Mouse (Mus musculus): Measurements from ENCODE around the gene Gm3233. TPM values are rescaled to one million over a fixed set of nuclear protein-coding genes. Genes with fewer than 3 reads are reported as not detected.
"Not testable (repeated sequence)": the region's sequence is repeated elsewhere in the genome, so short reads cannot be mapped to it uniquely, and the experiment has no call there.

Gene Gm3233
- polyA plus RNA-seq, 2 experiments, result not detected

DNA sequence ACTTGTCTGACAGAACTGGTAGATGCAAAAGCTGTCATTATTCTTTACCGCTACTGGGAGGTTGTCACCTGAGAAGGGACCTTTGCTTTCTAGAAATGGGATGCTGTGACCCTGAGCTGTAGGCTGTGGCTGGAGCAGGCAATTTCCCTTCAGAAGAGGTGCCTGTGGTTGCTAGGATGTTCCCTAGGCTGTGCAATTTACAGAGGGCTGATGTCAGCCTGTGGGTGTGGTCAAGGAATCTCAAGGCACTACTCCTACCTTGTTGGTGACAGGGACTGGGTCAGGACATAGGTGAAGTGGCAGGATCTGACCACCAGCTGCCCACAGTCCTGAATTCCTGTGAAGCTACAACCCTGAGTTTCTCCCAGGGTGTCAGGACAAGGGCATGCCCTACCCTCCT is 10.2 kb upstream of the Gm3233 start:
- ATAC-seq (ENCODE audit: insufficient read depth), result no peak
- WGBS (ENCODE audit: insufficient replicate concordance), result 52% methylated on average over 1 of the region's 1 CpGs
- H3K27me3 ChIP-seq (ENCODE audit: control insufficient read depth, insufficient read depth, low read length), result no peaks in the 10 kb centered on the region
- H3K4me3 ChIP-seq (ENCODE audit: insufficient read depth in 1 of 2, low read depth in 2 of 2, low read length in 2 of 2), result no peak overlapping the region
- TF ChIP-seq CTCF (IDR thresholded peaks at IDR 0.05; ENCODE audit: low read depth), result no peak
- no peak for TF ChIP-seq EP300 (IDR thresholded peaks at IDR 0.05; ENCODE audit: low read depth)
- no peak for DNase-seq (ENCODE audit: low read depth in 3 of 3, low spot score in 3 of 3)
- no peaks in the 10 kb centered on the region for H3K36me3 ChIP-seq (replicated peaks; ENCODE audit: control insufficient read depth, insufficient read depth, low read depth)
- no peak overlapping the region for H3K9ac ChIP-seq (replicated peaks)
- H3K4me1 ChIP-seq (replicated peaks; ENCODE audit: control insufficient read depth in 2 of 2, insufficient read depth in 2 of 2, low read length in 1 of 2), result no peaks in the 10 kb centered on the region
- H3K4me2 ChIP-seq (ENCODE audit: low read depth), result no peak overlapping the region
- H3K27ac ChIP-seq, result no peak overlapping the region
- H3K9me3 ChIP-seq (ENCODE audit: control insufficient read depth, low read length), result no peaks in the 10 kb centered on the region

DNA sequence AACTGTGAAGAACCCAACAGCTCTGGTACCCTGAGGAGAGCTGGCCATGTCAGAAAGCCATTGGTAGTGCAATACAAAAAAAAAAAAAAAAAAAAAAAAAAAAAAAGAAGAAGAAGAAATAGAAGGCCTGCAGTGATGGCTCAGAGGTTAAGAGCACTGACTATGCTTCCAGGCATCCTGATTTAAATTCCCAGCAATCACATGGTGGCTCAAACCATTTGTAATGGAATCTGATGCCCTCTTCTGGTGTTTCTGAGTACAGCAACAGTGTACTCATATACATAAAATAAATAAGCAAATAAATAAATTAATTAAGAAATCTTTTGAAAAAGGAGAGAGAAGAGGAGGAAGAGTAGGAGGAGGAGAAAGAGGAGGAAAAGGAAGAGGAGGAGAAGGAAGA is 6.0 kb downstream of the Gm3233 start:
- no peak for DNase-seq (ENCODE audit: low read depth in 3 of 3, low spot score in 3 of 3)
- H3K9ac ChIP-seq (replicated peaks), result no peak overlapping the region
- TF ChIP-seq EP300 (IDR thresholded peaks at IDR 0.05; ENCODE audit: low read depth) (no peak), CTCF (IDR thresholded peaks at IDR 0.05; ENCODE audit: low read depth) (no peak; the same call in 1 of the 2 replicates)
- H3K27me3 ChIP-seq (ENCODE audit: control insufficient read depth, insufficient read depth, low read length), result no peaks in the 10 kb centered on the region
- no peaks in the 10 kb centered on the region for H3K36me3 ChIP-seq (replicated peaks; ENCODE audit: control insufficient read depth, insufficient read depth, low read depth)
- ATAC-seq (ENCODE audit: insufficient read depth), result no peak
- H3K27ac ChIP-seq, result no peak overlapping the region
- H3K9me3 ChIP-seq (ENCODE audit: control insufficient read depth, low read length), result no peaks in the 10 kb centered on the region
- no peak overlapping the region for H3K4me3 ChIP-seq (ENCODE audit: insufficient read depth in 1 of 2, low read depth in 2 of 2, low read length in 2 of 2)
- H3K4me2 ChIP-seq (ENCODE audit: low read depth), result no peak overlapping the region
- H3K4me1 ChIP-seq (replicated peaks; ENCODE audit: control insufficient read depth in 2 of 2, insufficient read depth in 2 of 2, low read length in 1 of 2), result no peaks in the 10 kb centered on the region

DNA sequence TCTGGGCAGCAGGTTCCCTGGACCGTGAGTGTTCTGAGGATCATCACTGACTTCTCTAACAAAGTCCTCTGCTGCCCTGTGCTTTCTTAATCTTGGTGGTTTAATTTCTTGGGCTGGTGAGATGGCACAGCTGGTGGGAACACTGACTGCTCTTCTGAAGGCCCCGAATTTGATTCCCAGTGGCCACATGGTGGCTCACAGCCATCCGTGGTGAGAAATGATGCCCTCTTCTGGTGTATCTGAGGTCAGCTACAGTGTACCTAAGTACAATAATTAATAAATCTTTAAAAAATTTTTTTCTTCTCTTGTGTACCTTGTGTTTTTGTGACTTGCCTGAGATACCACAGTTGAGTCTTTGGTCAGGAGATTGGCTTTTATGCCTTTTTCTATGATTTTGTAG is 7.2 kb downstream of the Gm3233 start:
- H3K4me3 ChIP-seq (ENCODE audit: insufficient read depth in 1 of 2, low read depth in 2 of 2, low read length in 2 of 2); H3K4me2 ChIP-seq (ENCODE audit: low read depth); H3K27ac ChIP-seq; H3K27me3 ChIP-seq (ENCODE audit: control insufficient read depth, insufficient read depth, low read length); H3K9ac ChIP-seq (replicated peaks); H3K4me1 ChIP-seq (replicated peaks; ENCODE audit: control insufficient read depth in 2 of 2, insufficient read depth in 2 of 2, low read length in 1 of 2); H3K36me3 ChIP-seq (replicated peaks; ENCODE audit: control insufficient read depth, insufficient read depth, low read depth); ATAC-seq (ENCODE audit: insufficient read depth); H3K9me3 ChIP-seq (ENCODE audit: control insufficient read depth, low read length); DNase-seq (ENCODE audit: low read depth in 3 of 3, low spot score in 3 of 3): not testable (repeated sequence)
- WGBS (ENCODE audit: insufficient replicate concordance), result 42% methylated on average over 3 of the region's 3 CpGs

DNA sequence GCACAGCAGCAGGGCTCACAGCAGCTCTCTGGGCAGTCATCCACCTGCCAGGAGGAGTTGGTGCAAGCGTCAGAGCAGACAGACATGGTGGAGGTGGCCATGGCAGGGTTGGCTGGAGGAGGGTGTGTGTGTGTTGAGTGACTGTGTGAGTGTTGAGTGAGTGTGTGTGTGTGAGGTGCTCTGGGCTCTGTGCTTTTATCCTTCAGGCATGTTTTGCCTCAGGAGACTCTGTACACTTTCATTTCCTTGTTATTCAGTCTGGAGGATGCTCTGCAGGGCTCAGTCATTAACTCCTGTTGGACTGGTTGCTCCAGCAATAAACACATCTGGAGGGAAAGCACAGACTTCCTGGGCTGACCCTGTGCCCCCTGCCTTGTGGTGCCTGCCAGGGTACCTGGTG is 8.2 kb downstream of the Gm3233 start, which contains the start of gene Gm9736:
Gene Gm9736, minus strand, starts transcription at position 101 of the 400 bp plus-strand sequence.
- ATAC-seq (ENCODE audit: insufficient read depth); H3K27me3 ChIP-seq (ENCODE audit: control insufficient read depth, insufficient read depth, low read length); H3K9ac ChIP-seq (replicated peaks); H3K36me3 ChIP-seq (replicated peaks; ENCODE audit: control insufficient read depth, insufficient read depth, low read depth); DNase-seq (ENCODE audit: low read depth in 3 of 3, low spot score in 3 of 3); H3K4me1 ChIP-seq (replicated peaks; ENCODE audit: control insufficient read depth in 2 of 2, insufficient read depth in 2 of 2, low read length in 1 of 2); H3K27ac ChIP-seq; H3K4me3 ChIP-seq (ENCODE audit: insufficient read depth in 1 of 2, low read depth in 2 of 2, low read length in 2 of 2); H3K9me3 ChIP-seq (ENCODE audit: control insufficient read depth, low read length); H3K4me2 ChIP-seq (ENCODE audit: low read depth): not testable (repeated sequence)
- 60% methylated on average over 1 of the region's 1 CpGs for WGBS (ENCODE audit: insufficient replicate concordance)

DNA sequence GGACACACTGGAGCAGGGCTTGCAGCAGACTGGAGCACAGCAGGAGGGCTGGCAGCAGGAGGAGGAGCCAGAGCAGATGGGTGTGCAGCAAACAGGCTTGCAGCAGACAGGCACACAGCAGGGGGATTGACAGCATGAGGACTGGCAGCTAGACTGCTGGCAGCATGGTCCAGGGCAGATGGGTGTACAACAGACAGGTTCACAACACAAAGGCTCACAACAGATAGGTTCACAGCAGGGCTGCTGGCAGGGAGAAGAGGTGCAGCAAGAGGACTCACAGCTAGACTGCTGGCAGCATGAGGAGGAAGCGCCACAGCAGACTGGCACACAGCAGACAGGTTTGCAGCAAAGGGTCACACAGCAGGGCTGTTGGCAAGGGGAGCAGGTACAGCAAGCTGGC is 8.8 kb downstream of the Gm3233 start:
- not testable (repeated sequence) for DNase-seq (ENCODE audit: low read depth in 3 of 3, low spot score in 3 of 3); H3K4me2 ChIP-seq (ENCODE audit: low read depth); H3K4me3 ChIP-seq (ENCODE audit: insufficient read depth in 1 of 2, low read depth in 2 of 2, low read length in 2 of 2); H3K27ac ChIP-seq; ATAC-seq (ENCODE audit: insufficient read depth); H3K9me3 ChIP-seq (ENCODE audit: control insufficient read depth, low read length); H3K9ac ChIP-seq (replicated peaks); H3K27me3 ChIP-seq (ENCODE audit: control insufficient read depth, insufficient read depth, low read length); H3K4me1 ChIP-seq (replicated peaks; ENCODE audit: control insufficient read depth in 2 of 2, insufficient read depth in 2 of 2, low read length in 1 of 2); H3K36me3 ChIP-seq (replicated peaks; ENCODE audit: control insufficient read depth, insufficient read depth, low read depth)
- WGBS (ENCODE audit: insufficient replicate concordance), result 58% methylated on average over 1 of the region's 1 CpGs

DNA sequence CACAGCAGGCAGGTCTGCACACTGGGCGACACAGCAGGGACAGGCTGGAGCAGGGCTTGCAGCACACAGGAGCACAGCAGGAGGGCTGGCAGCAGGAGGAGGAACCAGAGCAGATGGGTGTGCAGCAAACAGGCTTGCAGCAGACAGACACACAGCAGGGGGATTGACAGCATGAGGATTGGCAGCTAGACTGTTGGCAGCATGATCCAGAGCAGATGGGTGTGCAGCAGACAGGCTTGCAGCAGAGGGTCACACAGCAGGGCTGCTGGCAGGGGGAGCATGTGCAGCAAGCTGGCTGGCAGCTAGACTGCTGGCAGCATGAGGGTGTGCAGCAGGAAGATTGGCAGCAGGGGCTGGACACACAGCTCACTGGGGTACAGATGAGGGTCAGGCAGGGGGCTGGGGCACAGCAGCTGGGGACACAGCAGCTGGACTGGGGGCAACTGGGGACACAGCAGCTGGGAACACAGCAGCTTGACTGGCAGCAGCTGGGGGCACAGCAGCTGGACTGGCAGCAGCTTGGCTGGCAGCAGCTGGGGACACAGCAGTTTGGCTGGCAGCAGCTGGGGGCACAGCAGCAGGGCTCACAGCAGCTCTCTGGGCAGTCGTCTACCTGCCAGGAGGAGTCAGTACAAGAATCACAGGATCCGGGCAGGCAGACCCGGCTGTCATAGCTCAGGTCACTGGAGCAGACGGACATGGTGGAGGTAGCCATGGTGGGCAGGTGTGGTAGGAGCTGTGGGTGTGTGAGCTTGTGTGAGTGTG is 17.4 kb downstream of the Gm3233 start, which contains the start of gene Gm18596:
Gene Gm18596, minus strand, starts transcription at position 715 of the 765 bp plus-strand sequence.
- WGBS (ENCODE audit: insufficient replicate concordance), result 41% methylated on average over 4 of the region's 5 CpGs

More for the DNA sequence above, 17.4 kb downstream of the Gm3233 start, which contains the start of gene Gm18596:
- ATAC-seq (ENCODE audit: insufficient read depth); H3K27ac ChIP-seq; H3K36me3 ChIP-seq (replicated peaks; ENCODE audit: control insufficient read depth, insufficient read depth, low read depth); H3K9ac ChIP-seq (replicated peaks); H3K4me1 ChIP-seq (replicated peaks; ENCODE audit: control insufficient read depth in 2 of 2, insufficient read depth in 2 of 2, low read length in 1 of 2); H3K9me3 ChIP-seq (ENCODE audit: control insufficient read depth, low read length); DNase-seq (ENCODE audit: low read depth in 3 of 3, low spot score in 3 of 3); H3K4me2 ChIP-seq (ENCODE audit: low read depth); H3K27me3 ChIP-seq (ENCODE audit: control insufficient read depth, insufficient read depth, low read length); H3K4me3 ChIP-seq (ENCODE audit: insufficient read depth in 1 of 2, low read depth in 2 of 2, low read length in 2 of 2): not testable (repeated sequence)

Measured in liver, embryonic 14.5 days (tissue).